Mouse (Mus musculus): ENCODE results near the gene Adam11.

The Adam11 gene

GRCm38 (mm10) chr11:102779824-102780223, 18.6 kb downstream of the Adam11 start:
- no peak for DNase-seq

DNA sequence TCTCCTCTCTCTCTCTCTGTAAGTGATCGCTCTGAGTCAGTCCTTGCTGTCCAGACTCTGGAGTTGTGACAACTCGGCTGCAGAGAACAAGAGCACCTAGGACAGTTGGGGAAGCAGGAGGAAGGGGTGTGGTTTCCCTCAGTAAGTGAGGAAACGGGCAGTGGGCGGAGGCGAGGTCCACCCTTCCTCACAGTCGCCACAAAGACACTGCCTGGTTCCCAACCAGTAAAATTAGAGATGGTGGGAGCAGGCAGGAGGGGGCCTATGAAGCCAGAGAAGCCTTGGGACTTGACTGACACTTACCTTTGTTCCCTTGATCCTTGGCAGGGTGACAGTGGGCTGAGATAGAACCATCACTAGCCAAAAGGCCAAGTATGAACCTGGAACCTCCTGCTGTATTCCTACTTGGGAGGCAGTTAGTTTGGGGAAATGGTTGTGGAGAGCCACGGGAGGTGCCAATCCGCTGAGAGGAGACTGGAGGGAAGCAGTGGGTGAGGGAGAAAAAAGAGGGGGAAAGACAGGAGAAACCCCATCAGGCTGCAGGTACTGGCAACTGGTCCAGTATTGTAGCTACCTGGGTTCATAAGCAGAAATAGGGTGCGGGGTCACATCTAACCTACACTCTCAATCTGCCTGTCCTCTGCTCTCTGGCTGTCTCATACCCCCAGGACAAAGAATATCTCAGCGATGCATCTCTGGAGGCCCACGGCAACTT, 19.2 kb downstream of the Adam11 start:
- no peak for DNase-seq

GRCm38 (mm10) chr11:102780986-102781351, 19.7 kb downstream of the Adam11 start:
- no peak for DNase-seq

DNA sequence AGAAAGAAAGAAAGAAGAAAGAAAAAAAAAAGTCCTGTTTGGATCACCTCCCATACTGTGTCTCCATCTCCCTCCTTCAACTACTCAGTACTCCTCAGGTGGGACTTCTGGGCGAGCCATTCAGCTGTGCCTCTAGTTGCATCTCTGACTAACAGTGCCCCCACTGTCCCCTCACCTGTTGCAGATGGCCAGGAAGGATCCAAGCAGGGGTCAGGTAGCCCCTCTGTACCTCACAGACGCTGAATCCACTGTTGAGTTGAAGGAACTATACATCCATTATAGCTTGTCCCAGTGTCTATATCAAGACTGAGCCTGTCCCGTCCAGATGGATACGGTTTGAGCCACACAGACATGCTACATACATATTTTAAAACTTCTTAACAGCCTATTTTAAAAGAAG, 20.3 kb downstream of the Adam11 start:
- DNase-seq: no peak

DNA sequence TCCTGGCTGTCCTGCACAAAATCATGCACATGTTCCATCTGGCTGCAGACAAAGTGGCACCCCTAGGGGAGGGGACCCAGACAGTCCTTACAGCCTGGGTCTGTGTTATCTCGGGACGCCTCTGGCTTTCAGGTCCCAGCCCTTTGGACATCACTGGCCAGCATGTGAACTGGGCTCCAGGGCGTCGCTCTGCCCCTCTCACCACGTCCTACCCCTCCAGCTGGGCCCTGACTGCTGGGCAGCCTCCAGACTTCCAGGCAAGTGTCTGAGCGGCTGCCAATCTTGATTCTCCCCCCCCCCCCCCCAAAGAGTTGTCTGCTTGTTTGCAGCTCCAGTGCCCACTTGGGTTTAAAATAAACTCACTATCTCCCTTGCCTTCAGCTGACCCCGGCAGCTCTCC, 22.2 kb downstream of the Adam11 start:
- no peak for DNase-seq

GRCm38 (mm10) chr11:102787688-102788177, 26.5 kb downstream of the Adam11 start:
- DNase-seq: no peak

DNA sequence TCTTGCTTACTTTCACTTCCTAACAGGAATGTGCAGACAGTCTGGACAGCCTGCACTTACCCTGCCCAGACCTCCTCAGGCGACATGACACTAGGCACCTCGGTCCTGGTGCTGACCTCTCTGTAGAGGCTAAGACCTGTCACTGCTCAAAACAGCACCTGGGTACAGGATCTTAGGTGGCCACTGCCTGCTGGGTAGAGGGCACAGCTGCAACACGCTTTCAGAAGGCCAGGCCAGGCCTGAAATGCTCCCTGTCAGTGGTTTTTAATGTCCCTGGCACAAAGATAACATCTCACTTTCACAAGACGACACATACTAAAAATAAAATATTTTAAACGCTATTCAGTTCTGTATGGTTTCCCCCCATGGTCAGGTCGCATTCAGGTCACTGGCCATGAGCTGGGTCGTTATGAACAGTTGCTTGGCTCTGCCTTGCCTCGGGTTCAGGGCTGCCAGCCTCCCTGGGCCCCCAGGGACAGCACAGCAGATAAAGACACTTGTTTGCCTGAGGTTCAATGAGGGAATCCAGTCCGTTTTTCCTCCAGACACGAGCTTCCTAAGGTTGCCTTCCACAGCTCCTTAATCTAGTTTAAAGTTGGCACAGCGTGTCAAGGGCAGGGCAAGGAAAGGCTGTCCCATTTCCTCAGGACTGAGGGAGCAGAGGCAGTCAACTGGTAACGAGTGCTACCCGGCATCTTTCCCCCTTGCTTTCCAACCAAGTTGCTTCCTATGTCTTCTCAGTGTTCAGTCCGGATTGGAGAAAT, 30.6 kb downstream of the Adam11 start:
- no peak for DNase-seq

DNA sequence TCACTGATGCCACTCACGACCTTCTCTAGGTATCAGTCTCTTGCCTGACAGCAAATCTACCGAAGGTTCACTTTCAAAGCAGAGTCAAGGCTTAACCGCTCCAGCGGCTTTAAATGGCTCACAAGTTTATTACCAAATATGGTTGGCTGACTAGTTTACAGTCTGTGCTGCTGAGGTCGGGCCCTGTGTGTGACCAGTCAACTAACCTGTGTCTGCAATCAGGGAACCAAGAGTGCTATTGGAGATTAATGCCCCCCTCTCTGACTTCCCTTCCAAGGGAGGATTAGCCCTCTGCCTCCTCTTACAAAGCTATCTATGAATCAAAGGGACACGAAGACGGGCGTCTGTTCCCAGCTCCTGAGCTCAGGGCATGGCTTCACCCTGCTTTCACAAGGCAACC, 32.9 kb downstream of the Adam11 start:
- no peak for DNase-seq

DNA sequence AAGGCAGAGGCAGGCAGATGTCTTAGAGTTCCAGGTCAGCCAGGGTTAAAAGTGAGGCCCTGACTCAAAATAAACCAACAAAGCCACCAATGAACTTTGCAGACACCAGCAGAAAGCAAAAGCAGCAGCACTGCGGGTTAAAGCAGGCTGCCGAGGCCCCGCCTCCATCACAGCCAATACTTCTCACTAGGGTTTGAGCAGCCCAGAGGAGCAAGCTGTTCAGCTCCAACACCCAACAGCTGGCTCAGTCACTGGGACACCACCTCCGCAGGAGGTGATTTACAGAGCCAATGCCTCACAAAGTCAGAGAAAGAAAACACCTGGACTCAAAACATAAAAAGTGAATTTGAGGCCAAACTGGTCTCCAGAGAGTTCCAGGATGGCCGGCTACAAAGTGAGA, 42.2 kb downstream of the Adam11 start:
- DNase-seq: no peak

- DNase-seq: no peak
Measured at GRCm38 (mm10) chr11:102808246-102808645, 47.0 kb downstream of the Adam11 start.

- no peak for DNase-seq
Measured at GRCm38 (mm10) chr11:102810721-102811485, 49.7 kb downstream of the Adam11 start.

DNA sequence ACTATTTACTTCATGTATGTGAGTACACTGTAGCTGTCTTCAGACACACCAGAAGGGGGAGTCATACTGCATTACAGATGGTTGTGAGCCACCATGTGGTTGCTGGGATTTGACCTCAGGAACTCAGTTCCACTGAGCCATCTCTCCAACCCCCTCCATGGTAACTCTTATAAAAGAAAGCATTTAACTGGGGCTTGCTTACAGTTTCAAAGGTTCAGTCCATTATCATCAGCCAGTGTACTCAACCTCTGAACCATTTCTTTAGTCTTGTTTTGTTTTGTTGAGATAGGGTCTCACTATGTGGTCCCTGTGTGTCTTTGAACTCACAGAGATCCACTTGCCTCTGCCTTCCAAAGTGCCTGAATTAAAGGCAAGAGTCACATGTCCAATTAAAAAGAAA, 53.6 kb downstream of the Adam11 start:
- no peak for DNase-seq

- peak; percentile 11 for DNase-seq
Measured at GRCm38 (mm10) chr11:102818121-102819020, 57.1 kb downstream of the Adam11 start.

DNA sequence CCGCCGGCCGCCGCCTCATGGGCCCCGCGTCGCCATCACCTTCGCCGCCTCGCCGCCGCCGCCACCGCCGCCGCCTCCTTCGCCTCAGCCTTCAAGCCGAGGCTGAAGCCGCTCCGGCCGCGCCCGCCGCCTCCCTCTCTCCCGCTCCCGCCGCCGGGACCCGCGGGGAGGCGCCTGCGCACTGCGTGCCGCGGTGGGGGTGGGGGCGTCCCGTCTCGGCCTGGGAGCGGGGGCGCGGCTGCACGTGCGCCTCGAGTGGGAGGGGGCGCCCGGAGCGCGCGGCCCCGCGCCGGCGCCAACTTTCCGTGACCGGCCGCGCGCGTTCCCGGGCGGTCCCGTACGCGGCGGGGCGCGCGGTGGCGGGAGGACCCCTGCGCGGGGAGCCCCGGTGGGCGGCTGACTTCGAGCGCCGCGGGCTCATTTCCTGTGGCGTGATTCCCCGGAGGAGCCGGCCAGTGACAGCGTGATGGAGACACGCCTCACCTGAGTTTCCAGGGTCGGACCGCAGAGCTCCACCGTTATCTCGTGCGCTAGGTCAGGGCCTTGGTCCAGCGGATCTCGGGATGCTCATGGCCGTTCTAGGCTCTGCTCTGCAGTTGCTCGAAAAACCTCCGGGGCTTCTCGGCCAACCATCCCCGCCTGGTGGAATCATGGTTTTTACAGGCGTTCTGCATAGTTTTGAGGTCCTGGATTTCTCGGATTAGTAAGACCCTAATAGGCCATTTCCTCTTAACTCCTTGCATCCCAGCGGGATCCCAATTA, 58.0 kb downstream of the Adam11 start, which contains the start of gene Gjc1:
Gjc1 (minus strand) TSS at position 680 of the 762 bp plus-strand sequence.
- DNase-seq: peak; percentile 56

DNA sequence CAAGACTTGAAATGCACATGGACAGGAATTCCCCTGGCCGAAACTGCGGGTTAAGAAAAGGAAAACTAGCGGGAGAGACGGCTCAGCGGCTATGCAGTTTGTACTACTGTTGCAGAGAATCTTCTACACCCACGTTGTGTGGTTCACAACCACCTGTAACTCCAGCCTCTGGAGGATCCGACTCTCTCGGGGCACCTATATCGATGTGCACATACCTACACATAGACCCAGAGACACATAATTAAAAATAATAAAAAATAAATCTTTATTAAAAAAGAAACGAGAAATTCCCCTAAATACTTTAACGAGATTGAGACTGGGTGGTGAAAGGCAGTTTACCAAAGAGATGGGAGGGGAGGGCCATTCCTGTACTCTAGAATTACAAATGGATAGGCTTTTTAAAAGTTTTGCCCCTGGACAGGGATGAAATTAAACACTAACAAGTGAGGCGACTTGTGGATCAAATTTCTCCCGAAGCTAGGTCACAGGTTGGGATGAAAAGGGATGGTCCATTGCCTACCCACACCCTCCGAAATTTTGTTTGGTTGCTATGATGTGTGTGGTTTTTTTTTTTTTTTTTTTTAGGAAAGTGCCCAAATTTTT, 58.6 kb downstream of the Adam11 start:
- DNase-seq: no peak

- DNase-seq: no peak
Measured at GRCm38 (mm10) chr11:102820432-102820831, 59.2 kb downstream of the Adam11 start.

- no peak for DNase-seq
Measured at GRCm38 (mm10) chr11:102821231-102821630, 60.0 kb downstream of the Adam11 start.

DNA sequence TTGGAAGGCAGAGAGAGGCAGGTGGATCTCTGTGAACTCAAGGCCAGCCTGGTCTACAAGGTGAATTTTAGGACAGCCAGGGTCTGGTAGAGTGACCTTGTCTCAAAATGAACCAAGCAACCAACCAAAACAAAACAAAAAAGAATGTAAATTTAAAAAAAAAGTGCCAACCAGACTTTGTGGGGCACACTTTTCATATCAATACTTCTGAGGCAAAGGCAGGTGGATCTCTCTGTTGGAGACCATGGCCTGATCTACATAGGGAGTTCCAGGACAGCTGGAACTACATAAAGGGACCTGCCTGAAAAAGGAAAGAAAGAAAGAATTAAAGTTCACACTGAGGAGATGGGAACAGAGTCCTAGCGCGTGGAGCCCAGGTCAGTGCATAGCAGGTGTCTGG, 65.2 kb downstream of the Adam11 start:
- no peak for DNase-seq

DNA sequence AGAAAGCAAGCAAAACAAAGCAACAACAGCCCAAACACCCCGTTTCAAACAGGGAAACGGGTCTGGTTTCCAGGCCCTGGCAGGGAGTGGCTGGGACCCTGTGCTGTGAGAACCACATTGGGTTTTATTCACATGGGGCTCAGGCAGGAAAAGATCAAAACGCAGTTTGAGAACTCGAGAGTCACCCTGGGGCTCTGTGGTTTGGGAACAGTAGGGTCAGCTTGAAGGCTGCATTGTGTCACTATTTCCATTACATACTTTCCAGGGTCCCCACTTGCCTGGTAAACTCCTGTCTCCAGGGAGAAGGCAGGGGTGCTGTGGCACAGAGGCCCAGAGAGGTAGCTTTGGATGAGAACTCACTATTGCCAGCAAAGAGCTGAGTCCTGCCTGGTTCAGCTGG, 65.9 kb downstream of the Adam11 start:
- DNase-seq: no peak
